Mouse (Mus musculus): ENCODE results near the gene Spsb2.
A peak's percentile ranks its signal among the peaks of the same experiment; 100 is the strongest.
"Not testable (repeated sequence)": the region's sequence is repeated elsewhere in the genome, so short reads cannot be mapped to it uniquely, and the experiment has no call there.

Gene Spsb2

GRCm38 (mm10) chr6:124817563-124817962 lies 9.1 kb downstream of the Spsb2 start:
- no peak for DNase-seq (ENCODE audit: low spot score)

DNA sequence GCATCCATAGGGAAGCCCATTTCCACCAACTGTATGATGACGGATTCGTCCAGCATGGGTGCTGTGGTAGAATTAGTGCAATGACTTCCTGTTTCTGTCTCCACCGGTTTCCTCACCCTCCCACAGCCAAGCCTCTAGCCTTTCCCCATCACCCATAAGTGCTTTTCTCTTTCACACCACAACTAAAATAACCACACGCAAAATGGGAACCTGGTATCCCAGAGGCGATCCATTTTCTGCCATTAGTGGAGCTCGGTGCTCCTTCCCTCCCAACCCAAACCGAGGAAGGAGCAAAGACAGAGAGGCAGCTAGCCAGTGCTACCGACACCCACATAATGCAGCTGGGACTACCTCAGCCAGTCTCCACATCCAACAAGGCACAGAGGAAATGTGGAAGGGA lies 9.5 kb downstream of the Spsb2 start:
- DNase-seq (ENCODE audit: low spot score), result no peak

GRCm38 (mm10) chr6:124820891-124821290 lies 12.4 kb downstream of the Spsb2 start:
- DNase-seq (ENCODE audit: low spot score), result no peak

- no peak for DNase-seq (ENCODE audit: low spot score)
Observed at GRCm38 (mm10) chr6:124822049-124822448, 13.6 kb downstream of the Spsb2 start.

- DNase-seq (ENCODE audit: low spot score), result peak; percentile 48
Observed at GRCm38 (mm10) chr6:124828101-124828592, 19.7 kb downstream of the Spsb2 start.

DNA sequence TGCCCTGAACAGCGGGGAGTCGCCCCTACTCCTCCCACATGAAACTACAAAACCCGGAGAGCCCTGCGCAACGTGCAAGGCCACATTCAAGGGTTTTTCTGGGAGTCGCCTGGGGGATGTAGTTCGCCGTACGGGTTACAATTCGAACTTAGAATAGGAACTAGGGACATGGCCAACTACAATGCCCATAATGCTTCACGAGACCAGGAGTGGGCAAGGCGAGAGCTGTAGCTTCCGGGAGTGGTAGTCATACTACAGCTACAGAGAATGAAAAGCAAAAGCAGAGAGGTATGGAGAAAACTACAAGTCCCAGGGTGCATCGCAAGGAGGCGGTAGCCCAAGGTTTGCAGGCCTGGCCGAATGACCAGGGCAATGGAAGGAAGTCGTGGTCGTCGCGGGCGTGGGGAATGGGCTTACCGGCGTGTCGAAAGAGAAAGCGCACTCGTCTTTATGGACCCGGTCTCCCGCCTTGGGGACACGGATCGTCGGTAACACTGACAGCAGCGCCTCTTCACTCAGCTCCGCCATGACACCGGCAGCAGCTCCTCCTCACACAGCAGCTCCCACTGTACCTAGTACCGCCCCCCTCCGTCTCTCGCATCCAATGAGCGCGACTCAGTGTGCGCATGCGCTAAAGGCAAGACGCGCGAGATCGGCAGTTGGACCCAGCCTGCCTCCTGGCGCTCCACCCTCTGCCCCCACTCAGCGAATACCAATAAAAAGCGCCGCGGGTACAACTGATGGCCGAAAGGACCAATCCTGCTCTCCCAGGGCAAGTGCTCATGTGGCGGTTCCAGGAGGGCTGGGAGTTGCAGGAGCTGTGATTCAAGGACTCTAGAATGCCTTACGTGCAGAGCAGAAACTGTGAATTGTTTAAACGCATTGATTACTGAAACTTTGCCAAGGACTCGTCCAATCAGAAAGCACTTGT lies 20.7 kb downstream of the Spsb2 start, which contains the start of the genes Usp5 and Cdca3:
Usp5 (minus strand) TSS at position 617 of the 931 bp plus-strand sequence.
Cdca3 (plus strand) TSS at position 680 of the 931 bp plus-strand sequence.
- DNase-seq (ENCODE audit: low spot score), result peak; percentile 100

GRCm38 (mm10) chr6:124829799-124830700 lies 21.6 kb downstream of the Spsb2 start:
- DNase-seq (ENCODE audit: low spot score), result peak; percentile 97

DNA sequence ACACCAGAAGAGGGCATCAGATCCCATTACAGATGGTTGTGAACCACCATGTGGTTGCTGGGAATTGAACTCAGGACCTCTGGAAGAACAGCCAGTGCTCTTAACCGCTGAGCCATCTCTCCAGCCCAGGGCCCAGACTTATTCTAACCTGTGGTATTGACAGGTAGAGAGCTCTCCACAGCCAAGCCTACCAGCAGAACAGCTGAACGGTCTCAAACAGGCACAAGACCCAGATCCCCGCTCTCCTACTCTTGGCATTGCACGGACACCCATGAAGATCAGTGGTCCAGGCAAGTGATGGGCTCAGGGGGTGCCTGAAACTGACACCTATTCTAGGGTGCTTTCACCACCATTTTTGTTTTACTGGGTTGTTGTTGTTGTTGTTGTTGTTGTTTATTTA lies 22.7 kb downstream of the Spsb2 start:
- not testable (repeated sequence) for DNase-seq (ENCODE audit: low spot score)

DNA sequence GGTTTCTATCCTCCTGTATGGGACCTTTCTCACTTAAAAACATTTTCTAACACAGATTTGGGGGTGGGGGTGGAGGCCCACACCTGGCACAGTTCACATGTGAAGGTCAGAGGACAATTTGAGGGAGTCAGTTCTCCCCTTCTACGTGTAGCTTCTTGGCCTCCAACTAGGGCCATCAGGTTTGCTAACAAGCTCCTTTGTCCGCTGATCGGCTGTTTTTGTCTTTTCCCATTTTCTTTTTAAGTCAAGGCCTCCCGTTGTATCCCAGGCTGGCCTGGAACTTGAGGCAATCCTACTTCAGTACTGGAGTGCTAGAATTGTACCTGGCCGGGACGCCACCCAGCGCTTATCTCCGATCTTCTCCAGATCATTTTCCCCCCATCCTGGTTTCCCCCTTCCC lies 23.2 kb downstream of the Spsb2 start:
- no peak for DNase-seq (ENCODE audit: low spot score)

DNA sequence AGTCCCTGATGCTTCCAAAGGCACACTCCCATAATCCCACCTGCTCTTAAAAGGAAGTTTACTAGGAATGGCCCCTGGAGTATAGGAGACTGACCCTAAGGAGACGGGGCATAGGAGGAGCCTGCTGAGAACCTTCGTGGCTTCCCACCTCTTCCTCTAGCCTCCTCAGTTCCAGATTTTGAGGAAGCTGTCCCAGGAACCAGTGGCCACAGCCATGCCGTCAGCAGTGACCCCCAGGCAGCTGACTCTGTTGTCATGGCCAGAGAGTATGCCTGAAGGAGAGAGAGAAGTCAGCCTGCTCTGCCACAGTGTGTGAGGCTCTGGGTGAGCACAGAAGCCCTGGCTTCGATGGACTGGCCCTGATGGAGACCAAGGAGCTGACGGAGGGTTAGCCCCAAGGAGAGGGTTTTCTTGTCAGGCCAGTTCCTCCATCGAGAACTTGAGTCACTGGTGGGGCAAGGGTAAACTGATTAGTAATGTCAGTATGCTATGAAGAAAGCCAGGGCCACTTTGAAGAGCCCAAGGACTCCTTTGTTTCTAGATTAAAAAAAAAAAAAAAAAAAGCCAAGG lies 26.1 kb downstream of the Spsb2 start:
- no peak for DNase-seq (ENCODE audit: low spot score)

DNA sequence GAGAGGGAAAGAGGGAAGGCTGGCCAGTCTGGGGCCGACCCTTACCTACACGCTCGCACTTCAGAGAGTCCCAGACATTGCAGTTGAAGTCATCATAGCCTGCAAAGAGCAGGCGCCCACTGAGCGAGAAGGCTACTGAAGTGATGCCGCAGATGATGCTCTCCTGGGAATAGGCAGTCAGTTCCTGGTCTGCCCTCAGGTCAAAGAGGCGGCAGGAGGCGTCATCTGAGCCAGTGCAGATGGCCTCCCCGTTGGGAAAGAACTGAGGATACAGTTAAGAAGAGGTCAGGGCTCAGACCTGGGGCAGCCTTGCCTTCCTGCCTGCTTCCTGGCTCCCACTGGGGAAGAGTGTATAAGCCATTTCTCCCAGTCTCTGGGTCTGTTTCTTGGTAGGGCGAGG lies 27.1 kb downstream of the Spsb2 start:
- DNase-seq (ENCODE audit: low spot score), result peak; percentile 67

DNA sequence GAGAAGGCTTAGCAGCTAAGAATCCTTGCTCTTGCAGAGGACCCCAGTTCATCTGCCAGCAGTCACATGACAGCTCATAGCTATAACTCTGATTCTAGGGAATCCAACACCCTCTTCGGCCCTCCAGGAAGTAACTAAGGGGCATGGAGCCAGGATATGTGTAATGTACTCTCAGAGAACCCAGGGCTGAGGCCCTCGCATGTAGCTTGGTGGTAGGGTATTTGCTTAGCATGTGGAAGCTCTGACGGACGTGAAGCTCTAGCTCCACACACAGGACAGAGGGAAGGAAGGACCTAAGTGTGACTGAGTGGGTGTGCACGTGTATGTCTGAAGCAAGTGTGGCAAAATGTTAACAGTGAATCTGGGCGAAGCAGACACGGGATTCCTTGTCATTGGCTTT lies 27.9 kb downstream of the Spsb2 start:
- DNase-seq (ENCODE audit: low spot score), result no peak

GRCm38 (mm10) chr6:124839805-124840204 lies 31.3 kb downstream of the Spsb2 start:
- no peak for DNase-seq (ENCODE audit: low spot score)

DNA sequence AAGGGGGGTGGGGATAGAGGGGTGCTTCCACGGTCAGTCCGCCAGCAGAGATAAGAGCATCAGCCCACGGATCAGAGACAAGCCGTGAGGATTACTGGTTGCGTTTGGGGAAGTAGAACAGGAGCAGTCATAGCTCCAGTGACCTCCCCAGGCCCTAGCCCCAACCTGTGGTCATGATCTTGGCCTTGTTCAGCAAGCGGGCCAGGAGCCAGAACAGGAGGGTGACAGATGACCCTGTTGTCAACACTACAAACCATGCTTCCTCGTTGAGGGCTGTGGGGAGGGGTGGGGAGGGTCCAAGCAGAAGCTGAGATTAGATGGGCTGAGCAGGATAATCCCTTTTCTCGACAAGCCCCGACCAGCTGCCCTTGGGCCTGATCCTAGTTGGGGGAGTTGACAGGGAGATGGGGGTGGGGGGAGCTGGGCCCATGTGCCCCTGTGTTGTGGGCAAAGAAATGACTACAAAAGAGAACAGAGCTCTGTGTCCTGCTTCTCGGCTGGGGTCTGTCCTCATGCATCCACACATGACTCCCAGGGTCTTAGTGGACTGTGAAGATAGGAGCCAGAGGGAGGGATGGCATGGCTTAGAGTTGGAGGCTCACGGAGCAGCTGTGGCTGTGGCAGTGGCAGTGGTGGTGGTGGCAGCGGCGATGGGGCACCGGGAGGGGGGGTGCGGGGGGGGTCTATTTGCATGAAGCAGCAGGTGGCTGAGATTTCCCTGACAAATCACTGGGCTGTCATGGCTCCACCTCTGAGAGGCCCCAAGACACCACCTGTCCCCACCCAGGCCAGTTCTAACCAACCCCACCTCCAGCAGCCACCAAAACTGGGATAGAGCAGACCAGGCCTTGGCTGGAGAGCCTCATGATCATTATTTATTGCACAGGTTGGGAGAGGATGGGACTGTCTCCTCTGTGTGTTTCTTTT lies 32.0 kb downstream of the Spsb2 start, which contains the start of gene Gnb3:
Gnb3 (minus strand) TSS at position 35 of the 927 bp plus-strand sequence.
- no peak for DNase-seq (ENCODE audit: low spot score)

- peak; percentile 94 for DNase-seq (ENCODE audit: low spot score)
Observed at GRCm38 (mm10) chr6:124847305-124847704, 38.8 kb downstream of the Spsb2 start.

DNA sequence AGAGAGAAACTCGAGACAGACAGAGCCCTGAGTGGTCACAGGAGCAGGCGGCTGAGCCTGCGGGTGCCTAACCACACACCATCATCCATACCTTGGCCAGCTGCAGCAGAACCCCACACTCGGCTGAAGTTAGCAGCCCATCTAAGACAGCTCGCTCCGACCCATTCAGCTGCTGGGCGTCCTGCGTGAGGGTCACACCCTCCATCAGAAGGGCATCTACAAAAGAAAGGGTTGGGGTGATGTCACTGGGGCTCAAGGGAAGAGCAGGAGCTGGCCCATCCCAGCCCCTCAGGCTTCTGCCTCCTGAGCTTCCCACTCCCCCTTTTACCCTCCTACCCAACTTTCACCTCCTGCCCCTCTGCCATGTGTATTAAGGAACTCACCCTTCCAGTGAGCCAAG lies 42.1 kb downstream of the Spsb2 start:
- DNase-seq (ENCODE audit: low spot score), result no peak

DNA sequence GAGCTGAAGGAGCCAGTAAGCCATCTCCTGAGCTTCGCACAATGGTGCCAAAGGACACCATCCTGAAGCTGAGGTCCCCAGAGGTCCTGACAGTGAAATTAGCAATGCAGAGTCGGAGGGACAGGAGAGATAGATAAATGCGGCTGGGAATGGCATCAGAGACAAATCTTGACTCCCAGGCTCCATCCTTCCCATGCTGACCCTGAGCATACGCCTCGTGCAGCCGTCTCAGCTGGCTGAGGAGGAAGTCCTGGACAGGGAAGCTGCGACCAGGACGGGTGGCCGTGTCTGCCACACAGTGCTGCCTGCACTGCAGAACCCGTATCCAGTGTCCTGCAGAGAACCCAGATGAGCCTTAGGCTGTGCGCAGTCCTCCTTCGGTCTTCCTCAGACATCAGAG lies 46.2 kb downstream of the Spsb2 start:
- DNase-seq (ENCODE audit: low spot score), result no peak

DNA sequence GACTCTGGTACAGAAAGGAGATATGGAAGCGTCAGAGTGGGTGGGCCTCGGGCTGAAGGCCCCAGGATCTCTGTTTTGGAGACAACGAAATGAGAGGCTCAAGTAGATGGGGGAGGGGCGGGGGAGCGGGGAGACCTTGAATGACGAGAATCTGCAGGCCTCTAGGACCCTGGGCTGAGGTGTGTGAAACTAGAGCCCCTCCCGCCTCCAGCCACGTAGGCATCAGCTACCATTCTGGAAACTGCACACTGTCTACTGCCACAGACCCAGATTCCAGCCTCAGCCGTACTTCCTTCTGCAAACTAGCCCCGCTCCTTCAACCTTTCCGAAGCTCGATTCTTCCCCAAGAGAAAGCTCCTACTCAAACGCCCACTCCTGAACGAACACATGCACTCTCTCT lies 47.9 kb downstream of the Spsb2 start:
- peak; percentile 82 for DNase-seq (ENCODE audit: low spot score)

DNA sequence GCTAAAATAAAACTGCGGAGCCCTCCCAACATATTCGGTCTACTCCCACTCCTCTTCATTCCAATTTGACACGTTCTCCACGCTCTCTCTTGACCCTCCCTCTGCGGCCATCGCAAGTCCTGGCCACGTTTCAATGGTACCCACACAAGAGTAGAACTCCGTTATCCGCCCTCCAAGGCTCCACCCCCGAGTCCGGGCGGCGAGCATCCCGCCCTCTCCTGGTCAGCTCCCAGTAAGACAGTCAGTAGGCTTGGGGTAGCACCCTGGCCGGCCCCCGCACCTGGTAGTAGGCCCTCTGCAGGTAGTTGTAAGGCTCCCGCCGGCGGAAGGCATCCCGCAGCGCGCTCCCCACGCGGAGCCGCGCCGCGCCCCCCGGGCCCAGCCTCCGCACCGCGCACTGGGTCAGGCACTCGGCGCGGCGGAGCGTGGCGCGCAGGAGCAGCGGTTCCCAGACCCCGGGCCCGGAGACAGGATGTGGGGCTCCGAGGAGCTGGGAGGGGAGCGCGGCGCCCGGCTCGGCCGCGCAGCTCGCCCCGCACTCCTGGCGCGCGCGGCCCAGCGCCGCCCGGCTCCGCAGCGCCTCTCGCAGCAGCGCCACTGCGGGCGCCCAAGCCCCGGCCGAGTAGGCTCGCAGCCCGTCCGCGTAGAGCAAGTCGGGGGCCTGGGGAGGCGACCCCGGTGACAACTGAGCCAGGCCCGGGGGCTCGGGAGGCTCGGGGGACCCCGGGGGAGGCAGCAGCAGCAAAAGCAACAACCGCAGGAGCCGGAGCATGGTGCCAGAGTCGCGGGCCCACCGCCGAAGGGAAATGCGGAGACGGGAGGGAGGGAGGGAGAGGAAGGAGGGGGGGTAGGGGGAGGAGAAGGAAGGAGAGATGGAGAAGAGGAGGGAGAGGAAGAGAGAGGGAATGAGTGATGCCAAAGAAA lies 48.7 kb downstream of the Spsb2 start, which contains the start of gene P3h3:
P3h3 (minus strand) TSS at position 837 of the 924 bp plus-strand sequence.
- DNase-seq (ENCODE audit: low spot score), result peak; percentile 91
